Mouse (Mus musculus) CH12.LX (cell line): ENCODE data around the gene Gm37419.

Experiments
- BHLHE40 ChIP-seq: IDR thresholded peaks from 2 replicates; pipeline ENCODE4 v1.6.1; 2011; ENCODE audit warnings: mild to moderate bottlenecking, low read depth, low read length, improper control_type of control experiment
- CHD2 ChIP-seq: IDR thresholded peaks from 2 replicates; pipeline ENCODE4 v1.6.1; 2011; ENCODE audit warnings: low read length, improper control_type of control experiment
- CTCF ChIP-seq, 2 experiments: IDR thresholded peaks in 1 of 2; conservative IDR thresholded peaks in 1 of 2; 2 replicates each; pipeline ENCODE4 v1.5.1; 2011 to 2012; ENCODE audit warnings: low read depth in 2 of 2, low read length in 2 of 2, improper control_type of control experiment in 1 of 2, inconsistent platforms in 1 of 2, mild to moderate bottlenecking in 1 of 2, moderate library complexity in 1 of 2
- EP300 ChIP-seq: IDR thresholded peaks from 2 replicates; pipeline ENCODE4 v1.6.1; 2011; ENCODE audit warnings: low read length, improper control_type of control experiment
- ETS1 ChIP-seq: conservative IDR thresholded peaks from 2 replicates; pipeline ENCODE4 v1.6.1; 2012; ENCODE audit warnings: low read depth, mild to moderate bottlenecking, inconsistent platforms, low read length, improper control_type of control experiment, moderate library complexity
- MAFK ChIP-seq: IDR thresholded peaks from 2 replicates; pipeline ENCODE4 v1.6.1; 2011; ENCODE audit warnings: low read length, improper control_type of control experiment; ENCODE audit not compliant: insufficient replicate concordance
- MAX ChIP-seq: IDR thresholded peaks from 2 replicates; pipeline ENCODE4 v1.6.1; 2011; ENCODE audit warnings: low read length, improper control_type of control experiment
- MAZ ChIP-seq: IDR thresholded peaks from 2 replicates; pipeline ENCODE4 v1.6.1; 2012; ENCODE audit warnings: low read depth, mild to moderate bottlenecking, inconsistent platforms, low read length, improper control_type of control experiment, moderate library complexity
- NRF1 ChIP-seq: IDR thresholded peaks from 2 replicates; pipeline ENCODE4 v1.6.1; 2014; ENCODE audit warnings: low read depth, mild to moderate bottlenecking, inconsistent platforms, low read length, improper control_type of control experiment, moderate library complexity
- POLR2A ChIP-seq: IDR thresholded peaks from 2 replicates; pipeline ENCODE4 v1.6.1; 2011; ENCODE audit warnings: low read depth, mild to moderate bottlenecking, improper control_type of control experiment, low read length
- RAD21 ChIP-seq: IDR thresholded peaks from 2 replicates; pipeline ENCODE4 v1.6.1; 2011; ENCODE audit warnings: low read depth, mild to moderate bottlenecking, low read length, improper control_type of control experiment, moderate library complexity
- USF1 ChIP-seq: IDR thresholded peaks from 2 replicates; pipeline ENCODE4 v1.6.1; 2014; ENCODE audit warnings: low read depth, mild to moderate bottlenecking, inconsistent platforms, low read length, improper control_type of control experiment
- ZC3H11A ChIP-seq: IDR thresholded peaks from 2 replicates; pipeline ENCODE4 v1.6.1; 2012; ENCODE audit warnings: low read depth, mild to moderate bottlenecking, inconsistent platforms, low read length, improper control_type of control experiment
- ZNF384 ChIP-seq: IDR thresholded peaks from 2 replicates; pipeline ENCODE4 v1.6.1; 2012; ENCODE audit warnings: low read depth, low read length, improper control_type of control experiment, inconsistent platforms

GRCm38 (mm10) chr16:23972901-23973300, 15.4 kb upstream of the Gm37419 start:
- TF ChIP-seq NRF1 = no peak
- no peak for TF ChIP-seq ZC3H11A
- TF ChIP-seq MAFK = no peak
- TF ChIP-seq EP300 = no peak
- TF ChIP-seq POLR2A = no peak
- TF ChIP-seq MAZ = no peak
- TF ChIP-seq CTCF (conservative IDR thresholded peaks at IDR 0.05 in 1 of 2, IDR thresholded peaks at IDR 0.05 in 1 of 2; ENCODE audit: low read depth in 2 of 2, low read length in 2 of 2) = no peak
- no peak for TF ChIP-seq BHLHE40
- TF ChIP-seq ZNF384 = no peak
- TF ChIP-seq CHD2 = no peak
- TF ChIP-seq MAX = no peak
- TF ChIP-seq RAD21 = no peak
- TF ChIP-seq USF1 = no peak
- no peak for TF ChIP-seq ETS1
